Mouse (Mus musculus) layer of hippocampus, adult 8-10 months (tissue): ENCODE results near the gene Prr7. TPM values are rescaled to one million over a fixed set of nuclear protein-coding genes. Genes with fewer than 3 reads are reported as not detected.
A peak's percentile ranks its signal among the peaks of the same experiment; 100 is the strongest.

ENCODE experiments used
- DNase-seq, 2 experiments: peaks; one replicate each; pipeline ENCODE4 v3.0.0; 2022; ENCODE audit warnings: low spot score in 2 of 2
- total RNA-seq, 4 experiments: library from RNA; stranded (reverse); gene quantifications; 2 replicates each; pipeline ENCODE4 v1.2.4; 2022

The Prr7 gene
- total RNA-seq, 4 experiments from 2014 or later: 57.5 to 73.5 (median 60.4) TPM

- DNase-seq: peak in 1 of 2 experiments; percentile 12
Measured at GRCm38 (mm10) chr13:55476256-55476655, 12.2 kb downstream of the Prr7 start.

DNA sequence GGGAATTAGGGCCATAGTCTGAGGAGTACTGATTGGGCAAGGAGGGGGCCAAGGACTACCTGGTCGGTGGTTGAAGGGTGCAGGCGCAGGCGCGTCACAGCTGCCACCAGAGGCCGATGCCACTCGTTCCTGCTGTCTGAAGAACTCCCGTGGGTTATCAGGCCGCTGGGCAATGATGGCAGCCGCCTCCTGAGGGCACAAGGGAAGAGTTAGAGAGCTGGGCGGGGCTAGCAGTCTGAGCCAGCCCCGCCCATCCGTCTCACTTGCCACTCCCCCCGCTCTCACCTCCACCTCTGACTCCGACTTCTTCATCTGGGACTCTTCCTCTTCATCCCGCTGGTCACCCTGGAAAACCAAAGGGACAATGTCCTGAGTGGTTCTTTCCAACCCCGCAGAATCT lies 13.4 kb downstream of the Prr7 start:
- DNase-seq: no peak

- DNase-seq: no peak
Measured at GRCm38 (mm10) chr13:55478036-55478435, 14.0 kb downstream of the Prr7 start.

- no peak for DNase-seq
Measured at GRCm38 (mm10) chr13:55479008-55479407, 14.9 kb downstream of the Prr7 start.

GRCm38 (mm10) chr13:55479929-55480328 lies 15.9 kb downstream of the Prr7 start:
- DNase-seq: no peak

DNA sequence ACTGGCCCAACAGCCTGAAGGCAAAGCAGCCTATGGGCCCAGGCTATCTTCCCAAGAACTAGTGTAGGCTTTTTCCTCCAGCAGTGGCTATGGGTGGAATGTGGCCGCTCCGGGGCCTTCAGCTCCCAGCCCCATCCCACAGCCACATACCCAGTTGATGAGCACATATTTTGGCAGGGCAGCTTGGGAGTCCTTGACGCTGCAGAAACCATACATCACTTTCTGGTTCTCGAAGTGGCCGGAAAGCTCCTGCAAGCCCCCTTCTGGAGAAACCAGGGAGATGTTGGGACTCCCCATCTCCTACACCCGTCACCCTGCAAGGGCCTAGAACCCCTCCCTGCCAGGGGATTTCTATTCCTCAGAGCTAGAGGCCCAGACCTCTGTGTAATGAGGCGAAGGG lies 18.5 kb downstream of the Prr7 start:
- no peak for DNase-seq

DNA sequence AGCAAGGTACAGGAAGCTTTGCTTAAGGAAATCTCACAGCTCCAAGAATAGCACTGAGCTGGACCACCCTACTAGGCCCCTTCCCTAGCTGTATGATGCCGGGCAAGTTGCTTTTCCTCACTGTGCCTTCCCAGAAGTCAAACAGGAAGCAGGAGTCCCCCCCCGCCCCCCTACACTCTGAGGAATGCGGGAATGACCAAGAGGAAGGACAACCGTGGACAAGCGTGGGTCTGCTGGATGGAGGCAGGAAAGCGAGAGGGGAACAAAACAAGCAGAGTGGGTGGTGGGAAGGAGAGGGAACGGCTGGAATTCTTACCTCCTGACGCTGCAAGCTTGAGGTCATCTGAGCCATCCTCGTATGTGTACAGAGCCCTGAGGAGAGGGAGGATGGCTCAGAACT lies 19.0 kb downstream of the Prr7 start:
- DNase-seq: no peak

DNA sequence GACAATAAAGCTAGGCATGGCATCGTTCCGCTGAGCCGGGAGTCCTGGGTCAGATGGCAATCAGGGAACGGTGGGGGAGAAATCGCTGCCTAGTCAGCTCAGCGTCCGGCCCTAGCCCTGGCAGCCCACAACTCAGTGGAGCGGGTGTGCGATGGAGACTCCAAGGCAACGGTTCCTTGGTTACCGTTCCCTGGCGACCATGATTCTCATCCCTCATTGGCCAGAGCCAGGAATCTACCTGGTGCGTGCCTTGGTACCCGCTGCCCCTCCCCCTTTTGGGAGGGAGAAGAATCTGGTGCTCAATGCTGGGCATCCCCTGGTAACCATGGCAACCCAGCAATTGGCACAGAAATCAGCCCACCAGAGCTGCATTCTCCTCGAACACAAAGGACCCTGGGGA lies 19.5 kb downstream of the Prr7 start:
- peak; percentile 93 to 94 for DNase-seq

DNA sequence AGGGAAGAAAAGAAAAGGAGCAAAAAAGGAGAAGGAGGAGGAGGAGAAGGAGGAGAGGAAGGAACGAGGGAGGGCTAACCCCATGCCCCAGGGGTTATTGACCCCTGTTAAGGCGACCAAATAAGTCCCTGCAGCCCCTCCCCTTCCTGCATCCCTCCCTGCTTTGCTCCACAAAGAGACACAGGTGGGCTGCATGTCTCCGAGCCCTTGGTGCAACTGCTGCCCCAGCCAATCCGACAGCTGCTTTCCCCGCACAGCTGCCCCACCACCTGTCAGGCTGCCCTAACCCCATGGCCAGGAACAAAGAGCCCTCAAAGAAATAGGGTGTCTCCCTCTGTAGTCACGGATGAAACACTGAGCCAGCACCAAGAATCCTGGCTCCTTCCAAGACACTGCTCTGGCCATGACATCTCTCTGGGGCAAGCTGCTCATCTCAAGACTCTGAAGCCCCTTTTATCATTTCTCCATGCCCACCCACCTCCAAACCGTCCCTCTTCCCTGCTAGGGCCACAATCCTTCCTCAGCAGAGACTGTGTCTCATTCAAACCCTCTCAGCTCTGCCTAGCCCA lies 20.5 kb downstream of the Prr7 start:
- no peak for DNase-seq

- DNase-seq: no peak
Measured at GRCm38 (mm10) chr13:55486029-55486794, 22.1 kb downstream of the Prr7 start.

DNA sequence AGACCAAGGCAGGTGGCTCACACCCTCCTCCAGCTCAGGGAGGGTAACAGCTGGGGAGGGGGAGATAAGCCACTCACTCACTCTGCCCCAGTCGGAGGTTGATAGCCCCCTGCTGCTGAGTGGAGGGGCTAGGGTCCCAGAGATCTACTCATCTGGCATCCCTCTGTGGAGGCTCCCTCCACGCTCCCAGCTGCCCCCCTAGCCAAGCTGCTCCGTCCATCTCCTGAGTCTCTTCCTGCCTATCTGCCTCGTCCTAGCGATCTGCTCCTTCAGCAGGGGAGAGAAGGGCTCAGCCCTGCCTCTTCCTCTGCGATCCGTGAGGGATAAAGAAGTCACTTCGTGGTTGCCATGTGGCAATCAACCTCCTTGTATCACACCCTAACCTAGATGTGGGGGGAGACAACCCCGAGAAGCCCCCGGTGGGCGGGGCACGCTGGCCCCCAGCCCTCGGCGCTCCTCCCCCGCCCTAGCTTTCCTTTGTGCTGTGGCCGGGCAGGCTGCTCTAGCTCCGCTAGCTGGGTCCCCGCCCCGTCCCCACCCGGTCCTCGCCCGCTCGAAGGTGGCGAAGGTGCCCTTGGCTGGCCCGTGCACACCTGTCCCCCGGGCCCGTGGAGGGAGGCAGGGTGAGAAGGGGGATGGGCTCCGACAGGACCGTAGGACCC lies 23.0 kb downstream of the Prr7 start:
- no peak for DNase-seq

DNA sequence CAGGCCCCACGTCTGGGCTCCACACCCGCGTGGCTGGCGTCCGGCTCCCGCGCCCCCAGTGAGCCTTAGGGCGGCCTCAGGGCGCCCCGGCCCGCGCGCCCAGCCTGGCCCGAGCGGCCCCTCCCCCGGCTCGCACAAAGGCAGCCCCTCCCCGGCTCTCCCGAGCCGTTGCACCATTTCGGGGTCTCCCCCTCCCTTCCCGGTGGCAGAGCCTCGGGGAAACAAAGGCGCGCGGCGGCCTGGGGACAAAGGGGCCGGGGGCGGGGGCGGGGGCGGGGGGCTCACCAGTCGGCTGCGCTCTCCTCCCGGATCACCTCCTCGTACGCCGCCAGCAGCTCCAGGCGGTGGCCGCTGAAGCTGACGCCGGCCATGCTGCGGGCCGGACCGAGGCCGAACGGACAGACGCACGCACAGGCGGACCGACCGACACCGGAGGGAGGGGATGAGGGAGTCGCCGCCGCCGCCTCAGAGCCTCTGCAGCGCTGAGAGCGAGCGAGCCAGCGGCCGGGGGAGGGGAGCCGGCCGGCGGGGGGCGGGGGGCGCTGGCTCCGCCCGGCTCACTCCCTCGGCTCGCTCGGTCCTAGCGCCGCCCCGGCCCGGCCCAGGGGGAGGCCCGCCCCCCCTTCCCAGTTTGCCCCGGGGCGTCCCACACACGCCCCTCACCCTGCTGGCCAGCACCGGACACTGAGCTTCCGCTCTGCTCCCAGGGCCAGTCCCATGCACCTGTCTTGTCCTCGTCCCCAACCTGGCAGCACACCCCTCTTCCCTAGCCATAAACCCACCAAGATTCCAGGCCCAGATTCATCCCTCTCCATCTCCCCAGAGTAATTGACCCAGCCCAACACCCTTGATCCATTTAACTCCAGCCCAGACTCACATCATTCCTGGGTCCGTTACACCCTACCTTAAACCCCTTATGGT lies 23.8 kb downstream of the Prr7 start, which contains the start of gene Dbn1:
Dbn1 (minus strand) TSS at position 534 of the 921 bp plus-strand sequence.
- no peak for DNase-seq

- no peak for DNase-seq
Measured at GRCm38 (mm10) chr13:55494257-55494656, 30.2 kb downstream of the Prr7 start.

DNA sequence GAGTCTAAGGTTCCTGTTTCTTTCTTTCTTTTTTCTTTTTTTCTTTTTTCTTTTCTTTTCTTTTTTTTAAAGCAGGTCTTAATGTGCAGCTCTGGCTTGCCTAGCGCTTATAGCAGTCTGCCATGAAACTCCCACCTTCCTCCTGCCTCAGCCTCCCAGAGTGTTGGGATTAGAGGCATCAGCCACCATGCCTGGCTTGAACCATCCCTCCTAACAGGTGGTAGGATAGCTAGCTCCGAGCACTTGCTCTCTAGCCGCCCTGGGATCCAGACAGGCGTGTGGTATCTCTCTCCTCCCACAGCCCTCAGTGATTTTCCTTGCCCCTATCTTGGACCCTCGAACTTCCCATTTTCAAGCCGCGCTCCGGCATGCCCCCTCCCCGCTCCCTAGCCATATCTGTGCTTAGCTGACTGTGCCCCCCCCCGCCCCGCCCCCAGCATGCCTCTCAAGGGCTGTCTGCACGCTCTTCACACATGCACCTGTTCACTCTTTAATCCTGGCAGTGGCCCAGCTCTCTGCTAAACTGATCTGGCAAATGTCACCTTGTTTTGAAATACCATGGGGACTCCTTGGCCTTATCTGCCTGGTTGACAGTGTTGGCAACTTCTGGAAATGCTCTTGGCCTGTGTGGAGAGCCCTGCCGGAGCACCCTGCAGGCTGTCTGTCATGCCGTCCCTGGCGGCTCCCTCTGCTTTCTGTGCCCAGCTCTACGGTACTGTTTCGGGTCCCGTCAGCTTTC lies 31.0 kb downstream of the Prr7 start:
- no peak for DNase-seq

DNA sequence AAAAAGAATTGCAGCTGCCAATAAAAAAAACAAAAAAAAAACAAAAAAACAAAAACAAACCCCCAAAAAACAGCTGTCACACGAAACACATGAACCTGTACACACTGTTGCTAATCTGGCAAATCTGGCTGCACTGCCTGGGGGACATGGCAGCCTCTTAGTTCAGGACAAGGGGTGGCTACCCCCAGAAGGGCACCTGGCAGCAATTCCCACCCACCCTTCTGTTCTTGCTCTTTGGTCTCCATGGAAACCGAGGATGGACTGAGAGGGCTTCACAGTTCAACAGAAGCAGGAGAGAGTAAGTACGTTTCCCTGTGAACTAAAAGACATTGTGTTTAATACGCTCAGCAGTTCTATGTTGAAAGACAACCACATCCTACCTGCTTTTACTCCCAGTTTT lies 31.6 kb downstream of the Prr7 start:
- no peak for DNase-seq

DNA sequence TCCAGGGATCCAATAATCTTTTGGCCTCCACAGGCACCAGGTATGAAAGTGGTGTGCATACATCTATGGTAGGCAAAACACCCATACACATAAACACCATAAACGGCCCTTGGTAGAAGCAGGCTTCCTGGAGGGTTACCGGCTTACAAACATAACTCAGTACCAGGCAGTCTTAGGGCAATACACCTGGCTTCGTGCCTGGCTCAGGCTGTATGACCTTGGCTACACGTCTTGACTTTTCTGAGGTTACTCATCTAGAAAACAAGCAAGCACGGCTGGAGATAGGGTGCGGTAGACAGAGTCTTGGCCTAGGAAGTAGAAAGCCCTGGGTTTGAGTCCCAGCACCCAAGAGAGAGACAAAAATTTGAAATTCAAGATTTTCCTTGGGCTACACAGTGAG lies 32.6 kb downstream of the Prr7 start:
- no peak for DNase-seq

- DNase-seq: no peak
Measured at GRCm38 (mm10) chr13:55498906-55499305, 34.8 kb downstream of the Prr7 start.

DNA sequence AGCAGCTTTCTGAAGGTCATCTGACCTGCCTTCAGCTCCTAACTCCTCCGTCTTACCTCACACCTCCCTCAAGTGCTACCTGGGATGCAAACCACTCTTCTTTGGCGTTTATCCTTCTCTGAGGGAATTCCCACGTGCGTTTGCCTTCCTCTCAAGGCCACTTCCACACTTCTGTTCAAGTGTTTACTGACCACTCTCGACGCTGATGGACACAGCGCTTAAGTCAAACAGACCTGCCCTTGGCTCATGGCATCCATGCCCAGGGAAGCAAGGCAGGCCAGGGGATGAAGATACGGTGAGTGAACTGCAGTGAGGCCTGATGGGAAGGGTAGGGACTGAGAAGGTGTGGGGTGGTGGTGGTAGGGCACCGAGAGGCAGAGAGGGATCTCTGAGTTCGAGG lies 36.5 kb downstream of the Prr7 start:
- DNase-seq: no peak

DNA sequence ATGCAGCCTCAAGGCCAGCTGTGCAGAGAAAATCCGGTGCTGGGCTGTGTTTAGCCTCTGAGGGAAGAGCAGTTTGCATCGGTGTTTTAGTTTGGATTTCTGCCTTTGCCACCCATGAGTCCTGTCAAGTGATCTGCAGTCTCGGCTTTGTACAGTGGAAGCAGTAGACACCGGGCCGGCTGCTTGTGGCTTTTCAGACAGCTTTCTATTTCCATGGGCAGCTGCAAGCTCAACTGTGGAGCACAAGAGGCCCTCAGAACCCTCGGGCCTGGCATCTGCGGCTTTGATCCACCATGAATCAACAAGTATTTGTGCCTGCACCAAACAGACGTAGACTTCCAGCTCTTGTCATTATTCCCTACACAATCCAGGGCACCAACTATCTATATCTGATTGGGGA lies 38.3 kb downstream of the Prr7 start:
- DNase-seq: no peak

DNA sequence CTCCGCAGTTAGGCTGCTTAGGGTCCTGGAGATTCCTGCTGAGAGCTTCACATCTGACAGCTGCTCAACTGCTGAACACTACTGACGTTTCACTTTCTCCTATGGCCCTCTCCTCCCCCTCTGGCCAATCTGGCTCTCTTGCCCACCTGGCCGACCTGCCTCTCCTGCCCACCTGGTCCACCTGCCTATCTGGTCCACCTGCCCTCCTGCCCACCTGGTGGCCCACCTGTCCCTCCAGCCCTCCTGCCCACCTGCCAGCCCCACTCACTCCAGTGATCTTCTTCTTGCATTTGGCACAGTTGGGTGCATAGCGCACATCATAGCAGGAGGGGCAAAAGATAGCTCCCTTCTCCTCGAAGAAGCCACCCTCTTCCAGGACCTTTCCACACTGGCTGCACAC lies 40.3 kb downstream of the Prr7 start:
- no peak for DNase-seq

GRCm38 (mm10) chr13:55505810-55506209 lies 41.7 kb downstream of the Prr7 start:
- no peak for DNase-seq
